Mouse (Mus musculus): ENCODE data around the gene Tmco1.
A peak's percentile ranks its signal among the peaks of the same experiment; 100 is the strongest.

Tmco1 gene

GRCm38 (mm10) chr1:167368513-167368912 is 60.3 kb downstream of the Tmco1 start:
- no peak for DNase-seq (ENCODE audit: low read depth, low spot score)

- DNase-seq (ENCODE audit: low read depth, low spot score): peak; percentile 94
These were observed 61.7 kb downstream of the Tmco1 start for GRCm38 (mm10) chr1:167369905-167370304.

GRCm38 (mm10) chr1:167372739-167373138 is 64.6 kb downstream of the Tmco1 start:
- DNase-seq (ENCODE audit: low read depth, low spot score): no peak

GRCm38 (mm10) chr1:167374003-167374784 is 66.0 kb downstream of the Tmco1 start:
- peak; percentile 85 for DNase-seq (ENCODE audit: low read depth, low spot score)

- no peak for DNase-seq (ENCODE audit: low read depth, low spot score)
These were observed 66.8 kb downstream of the Tmco1 start for GRCm38 (mm10) chr1:167374942-167375341.

- no peak for DNase-seq (ENCODE audit: low read depth, low spot score)
These were observed 69.8 kb downstream of the Tmco1 start for GRCm38 (mm10) chr1:167378019-167378418.

- DNase-seq (ENCODE audit: low read depth, low spot score): no peak
These were observed 71.6 kb downstream of the Tmco1 start for GRCm38 (mm10) chr1:167379751-167380150.

- DNase-seq (ENCODE audit: low read depth, low spot score): no peak
These were observed 72.0 kb downstream of the Tmco1 start for GRCm38 (mm10) chr1:167380223-167380622.

- DNase-seq (ENCODE audit: low read depth, low spot score): no peak
These were observed 73.2 kb downstream of the Tmco1 start for GRCm38 (mm10) chr1:167381050-167382015.

- no peak for DNase-seq (ENCODE audit: low read depth, low spot score)
These were observed 74.1 kb downstream of the Tmco1 start for GRCm38 (mm10) chr1:167382316-167382715.

GRCm38 (mm10) chr1:167382763-167383162 is 74.6 kb downstream of the Tmco1 start:
- DNase-seq (ENCODE audit: low read depth, low spot score): peak; percentile 27

GRCm38 (mm10) chr1:167383178-167383577 is 75.0 kb downstream of the Tmco1 start:
- no peak for DNase-seq (ENCODE audit: low read depth, low spot score)

Measured in R1 (cell line).